Mouse (Mus musculus): ENCODE measurements around the gene Gnb5.

DNA sequence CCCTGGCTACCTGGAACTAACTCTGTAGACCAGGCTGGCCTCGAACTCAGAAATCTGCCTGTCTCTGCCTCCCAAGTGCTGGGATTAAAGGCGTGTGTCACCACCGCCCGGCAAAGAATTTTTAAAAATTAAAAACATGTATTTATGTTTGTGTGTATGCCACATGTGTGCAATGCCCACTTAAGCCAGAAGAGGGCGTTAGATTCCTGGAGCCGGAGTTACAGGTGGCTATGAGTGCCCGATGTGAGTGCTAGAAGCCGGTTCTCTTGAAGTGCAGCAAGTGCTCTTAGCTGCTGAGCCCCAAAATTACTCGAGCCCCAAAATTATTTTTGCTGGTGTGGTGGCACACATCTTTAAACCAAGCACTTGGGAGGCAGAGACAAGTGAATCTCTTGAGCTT is 77.7 kb downstream of the Gnb5 start:
- TF ChIP-seq CTCF (IDR thresholded peaks at IDR 0.05; ENCODE audit: control insufficient read depth, insufficient read depth, insufficient replicate concordance, low read depth, low read length) = peak; percentile 52; the same call in 1 of the 2 replicates
- TF ChIP-seq POLR2A (IDR thresholded peaks at IDR 0.05; ENCODE audit: control insufficient read depth, low read depth, low read length) = no peak
